Mouse (Mus musculus): Measurements from ENCODE around the gene Rps18. TPM values are rescaled to one million over a fixed set of nuclear protein-coding genes. Genes with fewer than 3 reads are reported as not detected.
"Not testable (repeated sequence)": the region's sequence is repeated elsewhere in the genome, so short reads cannot be mapped to it uniquely, and the experiment has no call there.

Rps18 gene
- total RNA-seq (2022), result 100 to 1,000 TPM; 668 to 711 (median 693) TPM

- DNase-seq, result peak; percentile 96
Measured at GRCm38 (mm10) chr17:33955555-33956214, at the start of gene Rps18, which contains the start of gene Vps52. TSS of gene Rps18 (minus strand) at chr17:33956001. TSS of gene Vps52 (plus strand) at chr17:33955812.

- DNase-seq, result no peak
Measured at GRCm38 (mm10) chr17:34003426-34003825, 47.6 kb upstream of the Rps18 start.

GRCm38 (mm10) chr17:34000796-34001195, 45.0 kb upstream of the Rps18 start:
- not testable (repeated sequence) for DNase-seq

- peak; percentile 95 for DNase-seq
Measured at GRCm38 (mm10) chr17:34000150-34000537, 44.3 kb upstream of the Rps18 start, which contains the start of gene H2-K1. TSS of gene H2-K1 (minus strand) at chr17:34000347.

- DNase-seq, result no peak
Measured at GRCm38 (mm10) chr17:33999341-34000149, 43.7 kb upstream of the Rps18 start.

GRCm38 (mm10) chr17:33998697-33999096, 42.9 kb upstream of the Rps18 start:
- not testable (repeated sequence) for DNase-seq

GRCm38 (mm10) chr17:33997025-33997424, 41.2 kb upstream of the Rps18 start:
- DNase-seq, result not testable (repeated sequence)

- no peak for DNase-seq
Measured at GRCm38 (mm10) chr17:33995651-33996050, 39.9 kb upstream of the Rps18 start.

GRCm38 (mm10) chr17:33994959-33995358, 39.2 kb upstream of the Rps18 start:
- DNase-seq, result no peak

GRCm38 (mm10) chr17:33991788-33992664, 36.2 kb upstream of the Rps18 start:
- no peak for DNase-seq

- DNase-seq, result not testable (repeated sequence)
Measured at GRCm38 (mm10) chr17:33982136-33982535, 26.3 kb upstream of the Rps18 start.

- peak; percentile 89 for DNase-seq
Measured at GRCm38 (mm10) chr17:33981192-33981909, 25.6 kb upstream of the Rps18 start.

- no peak for DNase-seq
Measured at GRCm38 (mm10) chr17:33980181-33981035, 24.6 kb upstream of the Rps18 start.

GRCm38 (mm10) chr17:33979512-33980050, 23.8 kb upstream of the Rps18 start:
- no peak for DNase-seq

GRCm38 (mm10) chr17:33978631-33979031, 22.8 kb upstream of the Rps18 start:
- peak; percentile 87 for DNase-seq

- DNase-seq, result no peak
Measured at GRCm38 (mm10) chr17:33977861-33978557, 22.2 kb upstream of the Rps18 start.

GRCm38 (mm10) chr17:33973572-33973971, 17.8 kb upstream of the Rps18 start:
- DNase-seq, result no peak

GRCm38 (mm10) chr17:33972691-33973090, 16.9 kb upstream of the Rps18 start:
- DNase-seq, result no peak

- DNase-seq, result no peak
Measured at GRCm38 (mm10) chr17:33969394-33969793, 13.6 kb upstream of the Rps18 start.

- DNase-seq, result no peak
Measured at GRCm38 (mm10) chr17:33968927-33969326, 13.1 kb upstream of the Rps18 start.

Data from adrenal gland, adult 8-10 months (tissue).